Mouse (Mus musculus): Measurements from ENCODE around the gene Tdrd7. TPM values are rescaled to one million over a fixed set of nuclear protein-coding genes. Genes with fewer than 3 reads are reported as not detected.

Tdrd7 gene
- 16.5 TPM for polyA plus RNA-seq (2014; fragmentation: Illumina TruSeq; extraction: RNeasy Lipid Tissue Mini Kit (QIAGEN cat#74804); ENCODE audit: low read depth, low replicate concordance)

GRCm38 (mm10) chr4:45964771-45965439, at the start of gene Tdrd7:
TSS of gene Tdrd7 (plus strand) at chr4:45965334.

GRCm38 (mm10) chr4:46038892-46039751, 74.0 kb downstream of the Tdrd7 start, which contains the start of gene Tmod1:
TSS of gene Tmod1 (plus strand) at chr4:46038935.

Other genes with a start within 250 kb of the Tdrd7 start
- 28.0 TPM for gene Aldh1b1, start 166.3 kb upstream of the Tdrd7 start, polyA plus RNA-seq (2014; fragmentation: Illumina TruSeq; extraction: RNeasy Lipid Tissue Mini Kit (QIAGEN cat#74804); ENCODE audit: low read depth, low replicate concordance)
- gene Igfbpl1, start 138.4 kb upstream of the Tdrd7 start, polyA plus RNA-seq (2014; fragmentation: Illumina TruSeq; extraction: RNeasy Lipid Tissue Mini Kit (QIAGEN cat#74804); ENCODE audit: low read depth, low replicate concordance) = 0.84 TPM
- not detected for gene Stra6l, start 116.7 kb upstream of the Tdrd7 start, polyA plus RNA-seq (2014; fragmentation: Illumina TruSeq; extraction: RNeasy Lipid Tissue Mini Kit (QIAGEN cat#74804); ENCODE audit: low read depth, low replicate concordance)
- gene Ccdc180, start 75.0 kb upstream of the Tdrd7 start, polyA plus RNA-seq (2014; fragmentation: Illumina TruSeq; extraction: RNeasy Lipid Tissue Mini Kit (QIAGEN cat#74804); ENCODE audit: low read depth, low replicate concordance) = not detected
- 324 TPM for gene Tmod1, start 73.6 kb downstream of the Tdrd7 start, polyA plus RNA-seq (2014; fragmentation: Illumina TruSeq; extraction: RNeasy Lipid Tissue Mini Kit (QIAGEN cat#74804); ENCODE audit: low read depth, low replicate concordance)
- 23.9 TPM for gene Ncbp1, start 173.3 kb downstream of the Tdrd7 start, polyA plus RNA-seq (2014; fragmentation: Illumina TruSeq; extraction: RNeasy Lipid Tissue Mini Kit (QIAGEN cat#74804); ENCODE audit: low read depth, low replicate concordance)
- gene Tstd2, start 173.4 kb downstream of the Tdrd7 start, polyA plus RNA-seq (2014; fragmentation: Illumina TruSeq; extraction: RNeasy Lipid Tissue Mini Kit (QIAGEN cat#74804); ENCODE audit: low read depth, low replicate concordance) = 12.4 TPM
- gene Xpa, start 231.0 kb downstream of the Tdrd7 start, polyA plus RNA-seq (2014; fragmentation: Illumina TruSeq; extraction: RNeasy Lipid Tissue Mini Kit (QIAGEN cat#74804); ENCODE audit: low read depth, low replicate concordance) = 10.4 TPM

Measured in heart, adult 10 weeks (tissue).